In the genomic region with DNA sequence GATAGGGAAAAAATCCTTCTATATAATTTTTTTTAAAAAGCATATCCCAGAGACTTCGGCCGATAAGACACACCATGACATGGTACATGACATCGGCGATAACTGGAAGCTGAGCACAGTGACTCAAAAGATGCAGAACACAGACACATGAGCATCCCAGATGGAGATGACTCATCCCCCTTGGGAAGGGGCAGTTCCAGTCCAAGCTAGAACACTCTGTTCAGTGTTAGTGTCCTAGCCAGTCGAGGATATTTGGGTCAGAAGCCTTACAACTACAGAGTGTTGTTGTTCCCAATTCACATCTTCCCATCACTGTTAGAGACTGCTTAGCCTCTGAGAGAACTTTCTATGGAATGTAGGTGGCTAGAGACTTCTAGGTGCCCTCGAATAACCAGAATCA, we compare ENCODE assay signal across 14 mouse cellular contexts. TPM values are rescaled to one million over a fixed set of nuclear protein-coding genes. Genes with fewer than 3 reads are reported as not detected.
DNase-seq lines count a peak whose midpoint lies in the region; ATAC-seq and TF ChIP-seq lines count a peak whose summit lies in the region.
"Had no signal": no experiment of that assay in that cellular context is flagged by ENCODE, and none has a peak within 500 bp of the region (broad histone marks: within the 10 kb centered on the region; RNA-seq: fewer than 3 reads in every experiment).

No protein-coding gene starts in this region.

- no peak overlapping the region for H3K4me2 ChIP-seq in intestine, embryonic 16.5 days (ENCODE audit: low read depth, low read length)
- H3K4me2 ChIP-seq: heart, embryonic 15.5 days; intestine, embryonic 15.5 days; neural tube, embryonic 12.5 days had no signal

- ATAC-seq in intestine, embryonic 16.5 days = no peak
- ATAC-seq: intestine, embryonic 15.5 days had no signal

- H3K9ac ChIP-seq in intestine, embryonic 16.5 days (ENCODE audit: low read depth, low read length) = no peak overlapping the region
- H3K9ac ChIP-seq: heart, embryonic 15.5 days; intestine, embryonic 15.5 days; neural tube, embryonic 12.5 days had no signal

- no peak overlapping the region for H3K4me3 ChIP-seq in left cerebral cortex, adult 2 months
- no peak overlapping the region for H3K4me3 ChIP-seq in bone marrow macrophage, adult 2 months (ENCODE audit: insufficient read depth, low read length)
- no peak overlapping the region for H3K4me3 ChIP-seq in intestine, embryonic 16.5 days (ENCODE audit: low read length)
- H3K4me3 ChIP-seq: heart, embryonic 15.5 days; intestine, embryonic 15.5 days; neural tube, embryonic 12.5 days had no signal

- TF ChIP-seq CTCF in left cerebral cortex, adult 2 months (IDR thresholded peaks at IDR 0.05) = no peak
- no peak for TF ChIP-seq CTCF in bone marrow macrophage, adult 2 months (IDR thresholded peaks at IDR 0.05; ENCODE audit: low read depth, low read length)

- peak; percentile 31 for DNase-seq in adrenal gland, postnatal 10 days
- DNase-seq in adrenal gland, adult 18-20 months (ENCODE audit: low spot score in 2 of 2) = no peak
- peak; percentile 4 to 31 for DNase-seq in left cerebral cortex, postnatal 25 days (ENCODE audit: low spot score in 2 of 2)
- no peak for DNase-seq in left cerebral cortex, adult 2 months (ENCODE audit: extremely low spot score in 1 of 2, low spot score in 2 of 2)
- peak; percentile 85 to 87 for DNase-seq in heart, postnatal 10 days
- DNase-seq in spleen, adult 18-20 months = no peak
- DNase-seq: embryo, embryonic 11 days; liver; thymus, postnatal 14 days had no signal

- peaks cover 19% of the 10 kb centered on the region for H3K4me1 ChIP-seq in bone marrow macrophage, adult 2 months (ENCODE audit: control insufficient read depth, insufficient read depth, low read length)
- 0 out of 2 replicates have a peak, but pooled peaks cover 4% of the 10 kb centered on the region for H3K4me1 ChIP-seq in intestine, embryonic 16.5 days (ENCODE audit: control insufficient read depth, insufficient read depth, low read length)

- TF ChIP-seq POLR2A in bone marrow macrophage, adult 2 months (IDR thresholded peaks at IDR 0.05; ENCODE audit: borderline replicate concordance, low read depth, low read length) = no peak

- no peaks in the 10 kb centered on the region for H3K9me3 ChIP-seq in intestine, embryonic 16.5 days (ENCODE audit: control insufficient read depth, low read length)
- H3K9me3 ChIP-seq: heart, embryonic 15.5 days; intestine, embryonic 15.5 days; neural tube, embryonic 12.5 days had no signal

- 83% methylated on average over 6 of the region's 6 CpGs for WGBS in intestine, embryonic 16.5 days

- H3K27ac ChIP-seq in left cerebral cortex, adult 2 months = no peak overlapping the region
- H3K27ac ChIP-seq in bone marrow macrophage, adult 2 months (ENCODE audit: insufficient read depth, low read depth, low read length) = 0 out of 2 replicates have a peak overlapping the region, but pooled peaks have one; percentile 20
- no peak overlapping the region for H3K27ac ChIP-seq in intestine, embryonic 16.5 days (ENCODE audit: low read length)
- H3K27ac ChIP-seq: heart, embryonic 15.5 days; intestine, embryonic 15.5 days; neural tube, embryonic 12.5 days had no signal

- H3K36me3 ChIP-seq in intestine, embryonic 16.5 days (ENCODE audit: control insufficient read depth, insufficient read depth, low read length) = no peaks in the 10 kb centered on the region
- H3K36me3 ChIP-seq: heart, embryonic 15.5 days; intestine, embryonic 15.5 days; neural tube, embryonic 12.5 days had no signal

- intact Hi-C loops in left cerebral cortex, postnatal 25 days (cut with DNase I) = loop anchor here (10.0 kb wide), 1 partner anchor 979 kb away; no protein-coding TSS in a partner anchor
- intact Hi-C loops in left cerebral cortex, adult 2 months (cut with DNase I) = no loop called here
- intact Hi-C loops in heart, postnatal 10 days (cut with DNase I) = no loop called here

- H3K27me3 ChIP-seq in intestine, embryonic 16.5 days (replicated peaks; ENCODE audit: control insufficient read depth, insufficient read depth, low read length) = no peaks in the 10 kb centered on the region
- H3K27me3 ChIP-seq: intestine, embryonic 15.5 days; neural tube, embryonic 12.5 days had no signal

RNA-seq across cellular contexts. Expression of a gene that starts 4.0 kb away (rescaled TPM):
- 10 to 100 TPM; 28.5 to 29.3 TPM for total RNA-seq in adrenal gland, postnatal 10 days (2021)
- total RNA-seq in adrenal gland, adult 18-20 months (2021) = 10 to 100 TPM; 12.1 to 19.9 TPM
- 1 to 10 TPM; 3.6 to 4.6 TPM for total RNA-seq in left cerebral cortex, postnatal 25 days (2021)
- total RNA-seq in left cerebral cortex, adult 2 months (2021) = 1 to 10 TPM; 3.7 to 5.5 TPM
- polyA plus RNA-seq in bone marrow macrophage, adult 2 months (2012; ENCODE audit: insufficient read depth, insufficient read length, missing spikeins) = 9.0 and 10.9 TPM in 2 replicates
- total RNA-seq in heart, postnatal 10 days (2021) = 10 to 100 TPM; 47.2 to 63.3 TPM
- 37.6 and 37.7 TPM in 2 replicates for polyA plus RNA-seq in intestine, embryonic 16.5 days (2015; fragmentation: Nextera tagmentation; extraction: Ambion mirVana)

Comparison
In these comparisons a context has a peak if more than half of its experiments do, and no peak if none do; other contexts are left out.
1. DNase-seq: peak in adrenal gland, postnatal 10 days (single experiment), left cerebral cortex, postnatal 25 days (2 of 2) and heart, postnatal 10 days (2 of 2); none in adrenal gland, adult 18-20 months (0 of 2), left cerebral cortex, adult 2 months (0 of 2) and spleen, adult 18-20 months (0 of 2).